ENCODE assay signal across 8 mouse cellular contexts in genomic region chr10:80659213-80659612, GRCm38 (mm10). TPM values are rescaled to one million over a fixed set of nuclear protein-coding genes. Genes with fewer than 3 reads are reported as not detected.
A peak's percentile ranks its signal among the peaks of the same experiment; 100 is the strongest.
DNase-seq lines count a peak whose midpoint lies in the region; ATAC-seq and TF ChIP-seq lines count a peak whose summit lies in the region.

No protein-coding gene starts in this region.

- in situ Hi-C loops in CH12.LX (cut with MboI; ENCODE audit: low pct_ligation_motif_present, low pct_unique_long_range_greater_than_20kb, low sequenced_read_pairs), result no loop called here

- dilution Hi-C loops in CH12.LX (cut with MboI; ENCODE audit: extremely low pct_ligation_motif_present, extremely low pct_unique_long_range_greater_than_20kb, low sequenced_read_pairs), result no loop called here

- TF ChIP-seq EP300 in CH12.LX (IDR thresholded peaks at IDR 0.05; ENCODE audit: low read length), result no peak

- peak; percentile 77 to 79 for TF ChIP-seq CTCF in CH12.LX (conservative IDR thresholded peaks at IDR 0.05 in 1 of 2, IDR thresholded peaks at IDR 0.05 in 1 of 2; ENCODE audit: low read depth in 2 of 2, low read length in 2 of 2)

- ATAC-seq in heart, embryonic 12.5 days (ENCODE audit: insufficient number of reproducible peaks, low FRiP score), result no peak
- ATAC-seq in kidney, embryonic 15.5 days (replicated peaks; ENCODE audit: low FRiP score), result no peak
- ATAC-seq in liver, embryonic 12.5 days, result no peak
- ATAC-seq in neural tube, embryonic 11.5 days (ENCODE audit: insufficient read depth, low FRiP score, low TSS enrichment), result no peak

- no peaks in the 10 kb centered on the region for H3K27me3 ChIP-seq in CH12.LX (replicated peaks)
- H3K27me3 ChIP-seq in heart, embryonic 12.5 days (replicated peaks), result no peaks in the 10 kb centered on the region
- no peaks in the 10 kb centered on the region for H3K27me3 ChIP-seq in kidney, embryonic 15.5 days
- no peaks in the 10 kb centered on the region for H3K27me3 ChIP-seq in liver, embryonic 12.5 days (replicated peaks)
- no peaks in the 10 kb centered on the region for H3K27me3 ChIP-seq in neural tube, embryonic 11.5 days (ENCODE audit: control insufficient read depth, insufficient read depth, low read length)

- H3K9ac ChIP-seq in CH12.LX (ENCODE audit: insufficient read depth, low read depth), result peak overlapping the region; percentile 71
- H3K9ac ChIP-seq in heart, embryonic 12.5 days, result no peak overlapping the region
- no peak overlapping the region for H3K9ac ChIP-seq in kidney, embryonic 15.5 days
- peak overlapping the region; percentile 61 for H3K9ac ChIP-seq in liver, embryonic 12.5 days
- no peak overlapping the region for H3K9ac ChIP-seq in neural tube, embryonic 11.5 days (ENCODE audit: low read length)

- TF ChIP-seq POLR2A in CH12.LX (IDR thresholded peaks at IDR 0.05; ENCODE audit: low read depth, low read length), result no peak

- peak overlapping the region in 2 of 3 experiments; percentile 23 to 24 for H3K4me3 ChIP-seq in CH12.LX (replicated peaks in 1 of 3; ENCODE audit: low read depth in 2 of 3, low read length in 2 of 3, poor library complexity in 1 of 3)
- peak overlapping the region; percentile 7; the same call in 1 of the 2 replicates for H3K4me3 ChIP-seq in heart, embryonic 12.5 days
- peak overlapping the region; percentile 1; the same call in 1 of the 2 replicates for H3K4me3 ChIP-seq in kidney, embryonic 15.5 days (replicated peaks)
- H3K4me3 ChIP-seq in liver, embryonic 12.5 days, result peak overlapping the region; percentile 44
- H3K4me3 ChIP-seq in neural tube, embryonic 11.5 days (ENCODE audit: low read depth, low read length), result no peak overlapping the region

- no peaks in the 10 kb centered on the region for H3K79me2 ChIP-seq in CH12.LX (replicated peaks; ENCODE audit: control insufficient read depth, extremely low read depth, insufficient read depth, poor library complexity, severe bottlenecking)

- WGBS in heart, embryonic 12.5 days, result 15% methylated on average over 10 of the region's 10 CpGs
- WGBS in kidney, embryonic 15.5 days, result 17% methylated on average over 10 of the region's 10 CpGs
- 13% methylated on average over 10 of the region's 10 CpGs for WGBS in liver, embryonic 12.5 days (ENCODE audit: insufficient replicate concordance)
- WGBS in neural tube, embryonic 11.5 days, result 19% methylated on average over 10 of the region's 10 CpGs

- peak overlapping the region; percentile 96 for H3K4me2 ChIP-seq in CH12.LX (ENCODE audit: insufficient read depth, low read depth, poor library complexity, severe bottlenecking)
- peak overlapping the region; percentile 40 for H3K4me2 ChIP-seq in heart, embryonic 12.5 days
- H3K4me2 ChIP-seq in kidney, embryonic 15.5 days, result peak overlapping the region; percentile 31
- H3K4me2 ChIP-seq in liver, embryonic 12.5 days, result peak overlapping the region; percentile 47
- no peak overlapping the region for H3K4me2 ChIP-seq in neural tube, embryonic 11.5 days (ENCODE audit: low read depth)

- H3K27ac ChIP-seq in CH12.LX (ENCODE audit: insufficient read depth, low read depth), result peak overlapping the region; percentile 72
- no peak overlapping the region for H3K27ac ChIP-seq in heart, embryonic 12.5 days (ENCODE audit: poor library complexity, severe bottlenecking)
- H3K27ac ChIP-seq in kidney, embryonic 15.5 days, result peak overlapping the region; percentile 34; the same call in 1 of the 2 replicates
- H3K27ac ChIP-seq in liver, embryonic 12.5 days, result peak overlapping the region; percentile 88
- no peak overlapping the region for H3K27ac ChIP-seq in neural tube, embryonic 11.5 days (ENCODE audit: low read depth, low read length)

- peak; percentile 73 for DNase-seq in CH12.LX (ENCODE audit: extremely low read depth)
- peak; percentile 87 for DNase-seq in adrenal gland, postnatal 10 days
- peak; percentile 66 for DNase-seq in embryo, embryonic 9.5 days (ENCODE audit: extremely low spot score)
- peak; percentile 76 for DNase-seq in neural tube, embryonic 11.5 days (ENCODE audit: low spot score)
- DNase-seq in thymus, postnatal 36 days, result peak; percentile 70 to 77

- H3K9me3 ChIP-seq in CH12.LX (replicated peaks; ENCODE audit: low read length), result no peaks in the 10 kb centered on the region
- H3K9me3 ChIP-seq in heart, embryonic 12.5 days (replicated peaks), result no peaks in the 10 kb centered on the region
- H3K9me3 ChIP-seq in kidney, embryonic 15.5 days (replicated peaks), result no peaks in the 10 kb centered on the region
- no peaks in the 10 kb centered on the region for H3K9me3 ChIP-seq in liver, embryonic 12.5 days (replicated peaks)
- H3K9me3 ChIP-seq in neural tube, embryonic 11.5 days (ENCODE audit: control insufficient read depth, low read length), result no peaks in the 10 kb centered on the region

- peak; percentile 66 for TF ChIP-seq RAD21 in CH12.LX (IDR thresholded peaks at IDR 0.05; ENCODE audit: low read depth, low read length)

- H3K4me1 ChIP-seq in CH12.LX (ENCODE audit: control insufficient read depth in 1 of 2, insufficient read depth in 2 of 2), result peaks cover 20 to 69% of the 10 kb centered on the region in 2 experiments
- peaks cover 42% of the 10 kb centered on the region for H3K4me1 ChIP-seq in heart, embryonic 12.5 days (replicated peaks)
- peaks cover 53% of the 10 kb centered on the region for H3K4me1 ChIP-seq in kidney, embryonic 15.5 days
- peaks cover 78% of the 10 kb centered on the region for H3K4me1 ChIP-seq in liver, embryonic 12.5 days
- H3K4me1 ChIP-seq in neural tube, embryonic 11.5 days (ENCODE audit: control insufficient read depth, insufficient read depth, low read length), result peaks cover 8% of the 10 kb centered on the region

- peaks cover 0 to 3% of the 10 kb centered on the region in 2 experiments for H3K36me3 ChIP-seq in CH12.LX (replicated peaks in 1 of 2; ENCODE audit: control insufficient read depth in 1 of 2, insufficient read depth in 1 of 2, low read length in 1 of 2)
- H3K36me3 ChIP-seq in heart, embryonic 12.5 days, result no peaks in the 10 kb centered on the region
- no peaks in the 10 kb centered on the region for H3K36me3 ChIP-seq in kidney, embryonic 15.5 days
- H3K36me3 ChIP-seq in liver, embryonic 12.5 days, result no peaks in the 10 kb centered on the region
- H3K36me3 ChIP-seq in neural tube, embryonic 11.5 days (ENCODE audit: control insufficient read depth, insufficient read depth, low read length), result no peaks in the 10 kb centered on the region

TF ChIP-seq in CH12.LX, 34 proteins besides CTCF, POLR2A, EP300 and RAD21 (continues in another document):
- TF ChIP-seq ZKSCAN1 (IDR thresholded peaks at IDR 0.05; ENCODE audit: borderline replicate concordance, low read depth, low read length), result no peak

RNA-seq across cellular contexts. Expression of gene Btbd2, which starts 2.3 kb away (rescaled TPM):
- 19.3 and 26.2 TPM in 2 replicates for total RNA-seq in CH12.LX (2012; rRNA removed)
- total RNA-seq in CH12.LX (2014; rRNA removed), result 10.0 and 11.1 TPM in 2 replicates
- 18.8 and 19.4 TPM in 2 replicates for polyA plus RNA-seq in CH12.LX (2012; ENCODE audit: insufficient read length, low read depth)
- 10 to 100 TPM; 50.4 to 65.3 TPM for total RNA-seq in adrenal gland, postnatal 10 days (2021)
- polyA plus RNA-seq in heart, embryonic 12.5 days (2016; fragmentation: Nextera tagmentation; extraction: Ambion mirVana), result 64.9 and 65.7 TPM in 2 replicates
- polyA plus RNA-seq in kidney, embryonic 15.5 days (2015; fragmentation: Nextera tagmentation; extraction: Ambion mirVana), result 78.6 and 83.2 TPM in 2 replicates
- polyA plus RNA-seq in liver, embryonic 12.5 days (2016; fragmentation: Nextera tagmentation; extraction: Ambion mirVana), result 26.0 and 27.3 TPM in 2 replicates
- polyA plus RNA-seq in neural tube, embryonic 11.5 days (2014; fragmentation: Nextera tagmentation; extraction: Ambion mirVana), result 71.1 and 78.8 TPM in 2 replicates

RNA-seq across cellular contexts. Expression of gene Mknk2, which starts 18.7 kb away (rescaled TPM):
- total RNA-seq in CH12.LX (2012; rRNA removed) (91.5 and 110 TPM in 2 replicates), CH12.LX (2014; rRNA removed) (121 and 138 TPM in 2 replicates)
- 175 and 199 TPM in 2 replicates for polyA plus RNA-seq in CH12.LX (2012; ENCODE audit: insufficient read length, low read depth)
- 100 to 1,000 TPM; 249 to 298 TPM for total RNA-seq in adrenal gland, postnatal 10 days (2021)
- 99.6 and 102 TPM in 2 replicates for polyA plus RNA-seq in heart, embryonic 12.5 days (2016; fragmentation: Nextera tagmentation; extraction: Ambion mirVana)
- polyA plus RNA-seq in kidney, embryonic 15.5 days (2015; fragmentation: Nextera tagmentation; extraction: Ambion mirVana), result 95.3 and 103 TPM in 2 replicates
- polyA plus RNA-seq in liver, embryonic 12.5 days (2016; fragmentation: Nextera tagmentation; extraction: Ambion mirVana), result 124 and 125 TPM in 2 replicates
- 79.5 and 85.5 TPM in 2 replicates for polyA plus RNA-seq in neural tube, embryonic 11.5 days (2014; fragmentation: Nextera tagmentation; extraction: Ambion mirVana)

RNA-seq across cellular contexts. Expression of gene Csnk1g2, which starts 36.6 kb away (rescaled TPM):
- total RNA-seq in CH12.LX (2012; rRNA removed) (44.1 and 50.3 TPM in 2 replicates), CH12.LX (2014; rRNA removed) (44.3 and 50.1 TPM in 2 replicates)
- polyA plus RNA-seq in CH12.LX (2012; ENCODE audit: insufficient read length, low read depth), result 55.9 and 59.0 TPM in 2 replicates
- 100 to 1,000 TPM; 121 to 131 TPM for total RNA-seq in adrenal gland, postnatal 10 days (2021)
- 131 and 136 TPM in 2 replicates for polyA plus RNA-seq in heart, embryonic 12.5 days (2016; fragmentation: Nextera tagmentation; extraction: Ambion mirVana)
- 156 and 183 TPM in 2 replicates for polyA plus RNA-seq in kidney, embryonic 15.5 days (2015; fragmentation: Nextera tagmentation; extraction: Ambion mirVana)
- 106 TPM in 2 replicates for polyA plus RNA-seq in liver, embryonic 12.5 days (2016; fragmentation: Nextera tagmentation; extraction: Ambion mirVana)
- polyA plus RNA-seq in neural tube, embryonic 11.5 days (2014; fragmentation: Nextera tagmentation; extraction: Ambion mirVana), result 117 TPM in 2 replicates

RNA-seq across cellular contexts. Expression of gene Mob3a, which starts 42.6 kb away (rescaled TPM):
- 56.9 and 71.7 TPM in 2 replicates for total RNA-seq in CH12.LX (2012; rRNA removed)
- 65.2 and 71.4 TPM in 2 replicates for total RNA-seq in CH12.LX (2014; rRNA removed)
- polyA plus RNA-seq in CH12.LX (2012; ENCODE audit: insufficient read length, low read depth), result 75.0 and 84.2 TPM in 2 replicates
- 10 to 100 TPM; 17.7 to 20.1 TPM for total RNA-seq in adrenal gland, postnatal 10 days (2021)
- 34.8 and 38.1 TPM in 2 replicates for polyA plus RNA-seq in heart, embryonic 12.5 days (2016; fragmentation: Nextera tagmentation; extraction: Ambion mirVana)
- polyA plus RNA-seq in kidney, embryonic 15.5 days (2015; fragmentation: Nextera tagmentation; extraction: Ambion mirVana), result 37.7 and 41.5 TPM in 2 replicates
- polyA plus RNA-seq in liver, embryonic 12.5 days (2016; fragmentation: Nextera tagmentation; extraction: Ambion mirVana), result 43.9 and 45.3 TPM in 2 replicates
- polyA plus RNA-seq in neural tube, embryonic 11.5 days (2014; fragmentation: Nextera tagmentation; extraction: Ambion mirVana), result 58.9 and 60.3 TPM in 2 replicates

RNA-seq across cellular contexts. Expression of gene Izumo4, which starts 42.8 kb away (rescaled TPM):
- total RNA-seq in CH12.LX (2012; rRNA removed) (8.1 and 9.6 TPM in 2 replicates), CH12.LX (2014; rRNA removed) (2.7 and 4.3 TPM in 2 replicates)
- 5.9 TPM in 2 replicates for polyA plus RNA-seq in CH12.LX (2012; ENCODE audit: insufficient read length, low read depth)
- total RNA-seq in adrenal gland, postnatal 10 days (2021), result 10 to 100 TPM in 1 of 2 experiments, 1 to 10 TPM in 1; 6.9 to 13.1 TPM
- 13.2 and 18.4 TPM in 2 replicates for polyA plus RNA-seq in heart, embryonic 12.5 days (2016; fragmentation: Nextera tagmentation; extraction: Ambion mirVana)
- polyA plus RNA-seq in kidney, embryonic 15.5 days (2015; fragmentation: Nextera tagmentation; extraction: Ambion mirVana), result 22.8 and 26.2 TPM in 2 replicates
- 10.1 and 10.6 TPM in 2 replicates for polyA plus RNA-seq in liver, embryonic 12.5 days (2016; fragmentation: Nextera tagmentation; extraction: Ambion mirVana)
- 10.6 and 11.5 TPM in 2 replicates for polyA plus RNA-seq in neural tube, embryonic 11.5 days (2014; fragmentation: Nextera tagmentation; extraction: Ambion mirVana)

Comparison
In these comparisons a context has a peak if more than half of its experiments do, and no peak if none do; other contexts are left out.
1. H3K27ac ChIP-seq: peak in CH12.LX (single experiment), kidney, embryonic 15.5 days (single experiment) and liver, embryonic 12.5 days (single experiment); none in heart, embryonic 12.5 days (single experiment) and neural tube, embryonic 11.5 days (single experiment).
2. H3K9ac ChIP-seq: peak in CH12.LX (single experiment) and liver, embryonic 12.5 days (single experiment); none in heart, embryonic 12.5 days (single experiment), kidney, embryonic 15.5 days (single experiment) and neural tube, embryonic 11.5 days (single experiment).
3. Peak in every context shown above with its lines, with median percentiles within 50 percentile points of each other: DNase-seq.